Mouse (Mus musculus): ENCODE results near the gene Eif2d.
"Not testable (repeated sequence)": the region's sequence is repeated elsewhere in the genome, so short reads cannot be mapped to it uniquely, and the experiment has no call there.

Eif2d gene

DNA sequence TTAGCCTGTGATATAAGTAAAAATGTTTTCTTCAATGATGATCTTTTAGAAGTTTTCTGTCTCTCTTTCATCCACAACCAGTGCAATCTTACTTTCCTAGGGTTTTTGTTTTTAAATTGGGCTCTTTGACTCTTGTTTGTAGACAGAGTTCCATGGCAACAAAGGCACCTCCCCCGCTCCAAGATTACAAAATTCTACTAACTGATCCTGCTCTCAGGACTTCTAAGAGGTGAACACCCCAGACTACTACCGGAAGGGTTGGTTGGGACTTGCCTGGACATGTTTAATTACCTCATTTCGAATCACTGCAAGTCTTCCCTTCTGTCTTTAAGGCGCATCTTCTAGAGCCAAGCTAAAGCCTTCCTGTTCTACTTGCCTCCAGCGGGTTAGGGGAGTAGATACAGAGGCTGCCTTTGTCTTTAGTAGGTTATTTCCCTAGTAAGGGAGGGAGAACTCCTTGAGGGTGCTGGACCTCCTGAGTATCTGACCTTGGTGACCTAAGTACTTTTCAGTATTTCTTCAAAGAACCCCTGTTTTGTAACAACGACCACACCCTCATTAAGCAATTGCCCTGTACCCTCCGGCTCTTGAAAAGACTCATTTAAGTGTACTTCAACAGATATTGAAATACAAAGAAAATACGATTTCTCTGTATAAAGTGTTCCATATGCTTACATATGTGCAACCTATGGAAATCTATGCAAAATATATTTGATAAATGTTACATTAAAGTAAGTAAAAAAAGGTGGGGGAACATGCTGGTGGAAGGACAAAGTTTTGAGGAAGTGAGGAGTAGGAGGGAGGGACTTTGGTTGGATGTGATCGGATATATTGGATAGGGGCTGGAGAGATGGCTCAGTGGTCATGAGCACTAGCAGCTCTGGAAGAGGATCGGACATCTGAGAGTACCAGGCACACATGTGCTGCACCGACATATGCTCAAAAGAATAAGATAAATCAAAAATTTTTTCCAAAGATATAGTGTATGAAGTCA lies 13.6 kb upstream of the Eif2d start:
- no peak for DNase-seq (ENCODE audit: extremely low spot score, low read depth, low spot score)

- DNase-seq (ENCODE audit: extremely low spot score, low read depth, low spot score): no peak
Measured at GRCm38 (mm10) chr1:131141449-131141848, 11.5 kb upstream of the Eif2d start.

GRCm38 (mm10) chr1:131142472-131142871 lies 10.5 kb upstream of the Eif2d start:
- DNase-seq (ENCODE audit: extremely low spot score, low read depth, low spot score): no peak

GRCm38 (mm10) chr1:131145222-131145621 lies 7.8 kb upstream of the Eif2d start:
- DNase-seq (ENCODE audit: extremely low spot score, low read depth, low spot score): not testable (repeated sequence)

DNA sequence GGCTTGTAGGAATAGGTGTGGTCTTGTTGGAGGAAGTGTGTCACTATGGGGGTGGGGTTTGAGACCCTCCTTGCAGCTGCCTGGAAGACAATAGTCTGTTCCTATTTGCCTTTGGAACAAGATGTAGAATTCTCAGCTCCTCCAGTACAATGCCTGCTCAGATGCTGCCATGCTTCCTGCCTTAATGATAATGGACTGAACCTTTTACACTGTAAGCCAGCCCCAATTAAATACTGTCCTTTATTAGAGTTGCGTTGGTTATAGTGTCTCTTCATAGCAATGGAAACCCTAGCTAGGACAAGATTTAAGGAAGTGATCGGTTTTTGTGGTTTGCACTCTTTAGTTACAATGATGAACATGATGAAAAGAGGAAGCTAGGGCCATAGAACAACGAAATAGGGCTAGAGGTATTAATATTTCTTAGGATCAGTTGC lies 6.8 kb upstream of the Eif2d start:
- no peak for DNase-seq (ENCODE audit: extremely low spot score, low read depth, low spot score)

- DNase-seq (ENCODE audit: extremely low spot score, low read depth, low spot score): no peak
Measured at GRCm38 (mm10) chr1:131149496-131149895, 3.5 kb upstream of the Eif2d start.

DNA sequence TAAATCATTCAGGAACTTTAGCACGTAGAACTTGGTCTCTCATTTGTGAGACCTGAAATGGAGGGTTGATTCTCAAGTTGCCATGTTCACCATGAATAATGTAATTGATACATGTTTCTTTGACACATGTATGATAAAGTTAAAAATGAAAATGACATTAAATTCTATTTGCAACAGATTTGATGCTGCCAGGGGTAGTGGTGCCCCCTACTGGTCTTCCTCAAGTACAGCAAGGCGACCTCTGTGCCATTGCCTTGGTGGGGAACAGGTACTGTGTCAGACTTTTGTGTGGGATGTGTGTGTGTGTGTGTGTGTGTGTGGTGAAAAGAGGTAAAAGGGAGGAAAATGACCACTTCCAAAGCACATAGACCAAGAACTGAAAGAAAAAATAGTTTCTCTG lies 2.5 kb downstream of the Eif2d start:
- no peak for DNase-seq (ENCODE audit: extremely low spot score, low read depth, low spot score)

DNA sequence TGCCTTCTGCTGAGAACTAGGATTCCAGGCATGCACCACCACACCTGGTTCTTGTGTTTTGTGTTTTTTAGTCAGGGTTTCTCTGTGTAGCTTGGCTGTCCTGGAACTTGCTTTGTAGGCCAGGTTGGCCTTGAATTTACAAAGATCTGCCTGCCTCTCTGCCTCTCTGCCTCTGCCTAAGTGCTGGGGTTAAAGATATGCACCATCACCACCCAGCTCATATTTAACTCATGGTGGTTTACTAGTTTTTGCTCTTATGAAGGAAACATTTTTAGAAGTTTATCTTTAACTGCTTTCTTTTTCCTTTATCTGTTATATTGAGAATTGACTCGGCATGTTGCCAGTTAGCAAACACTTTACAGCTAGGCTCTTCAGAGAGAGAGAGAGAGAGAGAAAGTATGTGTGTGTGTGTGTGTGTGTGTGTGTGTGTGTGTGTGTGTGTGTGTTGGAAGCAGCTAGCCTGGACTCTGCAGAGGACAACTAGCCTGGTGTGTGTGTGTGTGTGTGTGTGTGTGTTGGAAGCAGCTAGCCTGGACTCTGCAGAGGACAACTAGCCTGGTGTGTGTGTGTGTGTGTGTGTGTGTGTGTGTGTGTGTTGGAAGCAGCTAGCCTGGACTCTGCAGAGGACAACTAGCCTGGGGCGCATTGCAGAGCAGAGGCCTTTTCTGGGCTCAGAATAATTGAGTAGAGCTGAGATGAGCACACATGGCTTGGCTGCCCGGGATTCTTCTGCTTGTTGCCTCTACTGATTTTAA lies 6.8 kb downstream of the Eif2d start:
- not testable (repeated sequence) for DNase-seq (ENCODE audit: extremely low spot score, low read depth, low spot score)

DNA sequence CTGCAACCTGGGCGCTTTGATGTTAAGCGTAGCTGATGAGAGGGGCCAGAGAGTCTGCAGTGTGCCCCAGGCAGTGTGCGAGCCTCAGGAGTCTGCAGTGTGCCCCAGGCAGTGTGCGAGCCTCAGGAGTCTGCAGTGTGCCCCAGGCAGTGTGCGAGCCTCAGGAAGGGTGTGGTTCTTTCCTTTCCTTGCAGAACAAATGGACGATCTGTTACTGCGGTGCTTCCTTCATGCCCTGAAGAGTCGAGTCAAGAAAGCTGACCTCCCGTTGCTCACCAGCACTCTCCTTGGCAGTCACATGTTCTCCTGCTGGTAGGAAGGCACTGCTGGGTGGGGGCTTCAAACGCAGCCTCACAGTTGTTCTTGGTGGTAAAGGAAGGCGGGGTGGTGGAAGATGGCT lies 8.1 kb downstream of the Eif2d start:
- no peak for DNase-seq (ENCODE audit: extremely low spot score, low read depth, low spot score)

DNA sequence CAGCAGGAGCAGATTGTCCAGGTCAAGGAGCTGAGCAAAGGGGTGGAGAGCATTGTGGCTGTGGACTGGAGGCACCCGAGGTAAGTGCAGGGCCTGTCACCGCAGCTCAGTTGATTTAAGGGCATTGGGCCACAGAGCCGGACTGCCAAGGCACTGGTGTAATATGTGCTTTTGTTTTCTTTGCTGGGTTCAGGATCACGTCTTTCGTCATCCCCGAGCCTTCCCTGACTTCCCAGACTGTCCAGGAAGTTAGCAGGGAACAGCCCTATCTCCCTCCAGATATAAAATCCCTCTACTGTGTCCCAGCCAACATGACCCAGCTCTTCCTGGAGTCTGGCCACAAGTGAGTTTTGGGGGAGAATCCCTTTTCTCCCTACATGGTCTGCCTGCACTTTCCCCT lies 11.4 kb downstream of the Eif2d start:
- no peak for DNase-seq (ENCODE audit: extremely low spot score, low read depth, low spot score)

DNA sequence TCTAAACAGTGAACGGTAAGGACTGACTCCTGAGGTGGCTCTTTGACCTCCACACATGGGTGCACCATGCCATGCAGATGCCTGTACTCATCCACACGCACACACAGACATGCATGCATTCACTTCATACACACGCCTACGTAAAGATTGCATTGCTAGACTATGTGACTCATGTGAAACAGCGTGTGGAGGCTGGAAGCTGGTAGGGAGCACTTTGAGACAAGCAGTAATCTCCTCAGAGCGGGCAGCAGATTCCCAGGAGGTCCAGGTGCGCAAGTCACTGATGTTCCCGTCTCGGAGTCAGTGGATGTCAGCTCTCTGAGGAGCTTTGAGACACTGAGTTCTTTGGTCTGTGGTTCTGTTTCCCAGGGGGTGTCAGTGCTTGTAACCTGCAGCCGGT lies 14.6 kb downstream of the Eif2d start:
- DNase-seq (ENCODE audit: extremely low spot score, low read depth, low spot score): no peak

GRCm38 (mm10) chr1:131173001-131173400 lies 20.0 kb downstream of the Eif2d start:
- no peak for DNase-seq (ENCODE audit: extremely low spot score, low read depth, low spot score)

GRCm38 (mm10) chr1:131173809-131174208 lies 20.8 kb downstream of the Eif2d start:
- no peak for DNase-seq (ENCODE audit: extremely low spot score, low read depth, low spot score)

DNA sequence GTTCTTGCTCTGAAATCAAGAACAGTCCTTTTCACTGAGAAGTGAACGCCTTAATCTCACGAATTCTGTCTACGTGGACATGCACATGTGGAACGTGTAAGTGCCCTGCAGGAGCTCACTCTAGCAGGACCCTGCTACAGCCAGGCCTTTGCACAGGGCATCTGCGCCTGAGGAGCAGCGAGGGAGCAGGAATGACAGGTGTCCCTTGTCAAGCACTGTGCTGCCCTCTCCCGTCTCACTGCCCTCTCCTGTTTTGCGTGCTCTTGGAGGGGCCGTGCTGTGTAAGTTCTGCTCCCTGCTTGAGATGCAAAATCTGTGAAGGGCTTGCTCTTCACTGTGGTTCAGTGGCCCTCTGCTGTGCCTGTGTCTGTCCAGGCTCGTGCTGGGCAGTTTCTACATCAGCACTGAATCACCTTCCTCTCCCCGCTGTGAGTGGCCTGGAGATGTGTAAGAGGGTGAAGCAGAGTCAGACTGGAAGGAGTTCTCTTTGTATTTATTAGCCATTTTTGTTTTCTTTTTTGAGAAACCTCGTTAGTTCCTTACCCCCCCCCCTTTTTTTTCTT lies 21.4 kb downstream of the Eif2d start:
- DNase-seq (ENCODE audit: extremely low spot score, low read depth, low spot score): no peak

- DNase-seq (ENCODE audit: extremely low spot score, low read depth, low spot score): no peak
Measured at GRCm38 (mm10) chr1:131175189-131175588, 22.2 kb downstream of the Eif2d start.

DNA sequence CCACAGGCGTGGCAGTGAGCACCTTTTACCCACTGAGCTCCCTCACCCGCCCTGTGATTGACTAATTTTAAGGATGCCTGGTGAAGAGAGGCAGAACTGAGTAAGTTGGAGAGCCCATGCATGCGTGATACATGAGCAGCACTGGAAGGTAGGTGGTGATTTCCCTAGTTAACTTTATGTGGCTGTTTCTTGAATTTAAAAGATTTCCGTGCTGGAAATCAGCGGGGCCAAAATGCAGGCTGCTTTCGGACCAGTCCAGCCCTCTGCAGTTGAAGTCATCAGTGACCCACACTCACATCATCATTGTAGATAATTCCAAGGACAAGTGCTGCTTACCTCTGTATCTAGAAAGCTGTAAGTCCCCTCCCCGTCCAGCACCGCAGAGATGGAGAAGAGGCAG lies 22.8 kb downstream of the Eif2d start:
- DNase-seq (ENCODE audit: extremely low spot score, low read depth, low spot score): no peak

DNA sequence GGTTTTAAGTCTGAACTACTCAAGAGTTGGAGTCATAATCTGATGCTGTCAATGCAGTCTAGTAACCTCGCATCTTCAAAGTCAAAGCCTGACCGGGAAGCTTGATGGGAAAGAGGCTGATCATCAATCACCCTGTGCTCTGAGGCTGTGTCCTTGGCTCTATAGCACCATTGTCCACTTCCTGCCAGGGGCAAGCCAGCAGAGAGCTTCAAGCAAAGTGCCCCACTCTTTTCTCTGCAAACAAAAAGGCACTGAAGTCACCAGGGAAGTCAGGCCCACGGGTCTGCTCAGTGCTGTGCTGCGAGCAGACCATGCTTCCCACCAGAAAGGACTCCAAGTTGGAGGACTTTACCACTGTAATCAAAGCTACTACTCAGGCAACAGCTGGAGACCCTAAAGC lies 24.3 kb downstream of the Eif2d start:
- DNase-seq (ENCODE audit: extremely low spot score, low read depth, low spot score): no peak

DNA sequence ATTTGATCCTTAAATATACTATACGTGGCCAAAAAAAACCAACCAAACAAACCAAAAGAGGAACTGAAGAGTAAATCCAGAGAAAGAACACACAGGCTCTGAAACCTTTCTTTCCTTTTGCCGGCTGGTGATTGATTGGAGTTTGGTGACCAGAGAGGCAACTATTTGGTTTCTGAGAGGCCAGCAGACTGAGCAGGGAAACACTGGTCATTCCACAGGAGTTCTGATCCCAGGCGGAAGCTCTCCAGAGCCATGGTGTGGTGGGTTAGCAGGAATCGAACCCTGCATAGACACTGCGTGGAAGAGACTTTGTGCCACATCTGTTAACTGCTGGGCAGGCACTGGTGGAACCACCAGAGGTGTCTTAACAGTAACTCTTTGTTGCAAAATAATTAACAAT lies 25.1 kb downstream of the Eif2d start:
- DNase-seq (ENCODE audit: extremely low spot score, low read depth, low spot score): no peak

- no peak for DNase-seq (ENCODE audit: extremely low spot score, low read depth, low spot score)
Measured at GRCm38 (mm10) chr1:131180386-131180785, 27.4 kb downstream of the Eif2d start.

DNA sequence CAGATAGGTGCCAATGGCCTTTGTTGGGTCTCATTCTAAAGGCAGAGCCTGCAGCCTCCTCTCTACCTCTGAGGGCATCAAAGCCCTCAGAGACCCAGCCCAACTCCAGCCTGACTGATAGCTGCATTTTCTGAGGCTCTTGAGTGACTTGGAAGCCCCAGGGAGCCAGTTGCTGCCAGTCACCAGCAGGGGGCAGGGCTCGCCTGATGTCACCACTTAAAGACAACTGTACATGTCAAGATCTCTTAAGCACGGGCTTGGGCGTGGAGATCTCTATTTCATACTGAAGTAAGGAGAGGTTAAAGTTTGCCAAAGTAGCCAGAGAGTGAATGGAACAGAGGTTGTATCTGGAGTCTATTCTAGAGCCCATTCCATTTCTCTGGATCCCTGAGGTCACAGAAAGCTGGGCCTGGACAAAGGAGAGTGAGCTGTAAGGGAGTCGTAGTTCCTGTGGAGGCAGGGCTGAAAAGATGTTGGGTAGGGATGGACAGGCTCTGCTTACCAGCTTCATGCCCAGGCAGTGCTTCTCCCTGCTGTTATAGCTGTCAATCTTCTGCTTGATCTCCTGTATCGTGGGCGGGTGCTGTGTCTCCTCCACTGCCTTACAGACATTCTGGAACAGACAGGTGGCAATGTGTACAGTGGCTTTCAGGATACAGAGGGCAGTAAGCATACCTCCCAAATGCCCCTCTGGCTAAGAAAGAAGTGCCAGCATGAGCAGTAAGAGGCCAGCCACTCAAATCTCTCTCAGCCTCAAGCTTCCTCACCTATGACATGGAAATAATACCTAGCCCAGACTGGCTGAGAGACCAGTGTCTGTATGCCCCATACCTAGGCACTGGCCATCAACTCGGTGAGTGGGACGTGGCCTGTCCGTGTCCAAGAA lies 28.9 kb downstream of the Eif2d start:
- DNase-seq (ENCODE audit: extremely low spot score, low read depth, low spot score): no peak

DNA sequence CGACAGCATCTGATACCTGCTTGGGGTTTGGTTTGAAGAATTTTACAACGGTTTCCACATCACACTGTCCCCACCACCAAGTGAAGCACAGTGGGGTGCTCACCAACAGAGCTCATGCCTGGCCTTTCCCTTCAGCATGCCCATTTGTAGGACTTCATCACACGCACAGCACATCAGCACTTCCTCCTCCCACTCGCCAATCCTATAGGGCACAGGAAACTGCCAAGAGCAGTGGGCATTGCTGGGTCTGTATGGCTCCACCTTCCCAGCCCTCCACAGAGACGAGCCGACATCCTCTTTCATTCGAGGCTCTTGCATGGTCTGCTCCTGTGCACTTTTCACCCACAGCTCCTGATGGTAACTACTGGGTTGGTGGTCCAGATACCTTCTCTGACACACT lies 30.2 kb downstream of the Eif2d start:
- DNase-seq (ENCODE audit: extremely low spot score, low read depth, low spot score): no peak

Measured in hindlimb bud, embryonic 11.5 days (tissue).